Mouse (Mus musculus): ENCODE data around the gene Bcs1l. TPM values are rescaled to one million over a fixed set of nuclear protein-coding genes. Genes with fewer than 3 reads are reported as not detected.

The Bcs1l gene
- polyA plus RNA-seq (2016; fragmentation: Nextera tagmentation; extraction: Ambion mirVana), result 16.8 and 18.1 TPM in 2 replicates

- H3K27ac ChIP-seq, result peak within 1 kb of the TSS; percentile 92
- H3K4me1 ChIP-seq, result peaks cover 30% of the 10 kb centered on the region
- H3K4me3 ChIP-seq, result peak within 1 kb of the TSS; percentile 93
- under 1% methylated on average over 48 of the region's 48 CpGs for WGBS
- H3K27me3 ChIP-seq (ENCODE audit: poor library complexity, severe bottlenecking), result no peaks in the 10 kb centered on the region
- peak; percentile 99 for DNase-seq (ENCODE audit: extremely low spot score, low spot score)
- no peaks in the 10 kb centered on the region for H3K9me3 ChIP-seq
- H3K36me3 ChIP-seq (replicated peaks), result peaks cover 52% of the 10 kb centered on the region
Observed at GRCm38 (mm10) chr1:74587773-74588445, at the start of gene Bcs1l, which contains the start of gene Zfp142. Gene Bcs1l, plus strand, starts transcription at chr1:74588289. Gene Zfp142, minus strand, starts transcription at chr1:74588246.

- Histone ChIP-seq H3K4me3 (no peak overlapping the region), H3K36me3 (replicated peaks) (no peaks in the 10 kb centered on the region), H3K27ac (no peak overlapping the region), H3K27me3 (ENCODE audit: poor library complexity, severe bottlenecking) (no peaks in the 10 kb centered on the region), H3K9me3 (no peaks in the 10 kb centered on the region), H3K4me1 (peaks cover 16% of the 10 kb centered on the region)
- no peak for DNase-seq (ENCODE audit: extremely low spot score, low spot score)
Observed at GRCm38 (mm10) chr1:74538650-74539049, 49.4 kb upstream of the Bcs1l start.

- DNase-seq (ENCODE audit: extremely low spot score, low spot score), result no peak
- H3K4me1 ChIP-seq, result peaks cover 25% of the 10 kb centered on the region
- H3K27ac ChIP-seq, result peak within 1 kb of the TSS; percentile 37; the same call in 1 of the 2 replicates
- H3K4me3 ChIP-seq, result peak within 1 kb of the TSS; percentile 24; the same call in 1 of the 2 replicates
- 6% methylated on average over 6 of the region's 6 CpGs for WGBS
- H3K36me3 ChIP-seq (replicated peaks), result no peaks in the 10 kb centered on the region
- H3K27me3 ChIP-seq (ENCODE audit: poor library complexity, severe bottlenecking), result no peaks in the 10 kb centered on the region
- no peaks in the 10 kb centered on the region for H3K9me3 ChIP-seq
Observed at GRCm38 (mm10) chr1:74542451-74542961, 45.6 kb upstream of the Bcs1l start, which contains the start of gene Plcd4. Gene Plcd4, plus strand, starts transcription at chr1:74542888.

- Histone ChIP-seq H3K4me3 (peak within 1 kb of the TSS; percentile 24; the same call in 1 of the 2 replicates), H3K36me3 (replicated peaks) (no peaks in the 10 kb centered on the region), H3K27ac (no peak within 1 kb of the TSS), H3K9me3 (no peaks in the 10 kb centered on the region), H3K27me3 (ENCODE audit: poor library complexity, severe bottlenecking) (no peaks in the 10 kb centered on the region), H3K4me1 (peaks cover 25% of the 10 kb centered on the region)
- 65% methylated on average over 4 of the region's 4 CpGs for WGBS
- no peak for DNase-seq (ENCODE audit: extremely low spot score, low spot score)
Observed at GRCm38 (mm10) chr1:74544184-74544583, 43.9 kb upstream of the Bcs1l start, which contains the start of gene Usp37. Gene Usp37, minus strand, starts transcription at chr1:74544284.

GRCm38 (mm10) chr1:74559061-74559460 lies 29.0 kb upstream of the Bcs1l start:
- Histone ChIP-seq H3K27ac (no peak overlapping the region), H3K4me3 (no peak overlapping the region), H3K9me3 (no peaks in the 10 kb centered on the region), H3K36me3 (replicated peaks) (peaks cover 16% of the 10 kb centered on the region), H3K4me1 (no peaks in the 10 kb centered on the region), H3K27me3 (ENCODE audit: poor library complexity, severe bottlenecking) (no peaks in the 10 kb centered on the region)
- WGBS, result 85% methylated on average over 5 of the region's 5 CpGs
- DNase-seq (ENCODE audit: extremely low spot score, low spot score), result no peak

- 86% methylated on average over 6 of the region's 6 CpGs for WGBS
- Histone ChIP-seq H3K36me3 (replicated peaks) (peaks cover 82% of the 10 kb centered on the region), H3K27ac (no peak overlapping the region), H3K27me3 (ENCODE audit: poor library complexity, severe bottlenecking) (no peaks in the 10 kb centered on the region), H3K9me3 (no peaks in the 10 kb centered on the region), H3K4me1 (no peaks in the 10 kb centered on the region), H3K4me3 (no peak overlapping the region)
- no peak for DNase-seq (ENCODE audit: extremely low spot score, low spot score)
Observed at GRCm38 (mm10) chr1:74565834-74566233, 22.3 kb upstream of the Bcs1l start.

- Histone ChIP-seq H3K27me3 (ENCODE audit: poor library complexity, severe bottlenecking) (no peaks in the 10 kb centered on the region), H3K9me3 (no peaks in the 10 kb centered on the region), H3K36me3 (replicated peaks) (peaks cover 99% of the 10 kb centered on the region), H3K4me1 (no peaks in the 10 kb centered on the region), H3K4me3 (no peak overlapping the region), H3K27ac (no peak overlapping the region)
- WGBS, result 91% methylated on average over 29 of the region's 29 CpGs
- no peak for DNase-seq (ENCODE audit: extremely low spot score, low spot score)
Observed at GRCm38 (mm10) chr1:74569739-74570719, 18.1 kb upstream of the Bcs1l start.

- H3K36me3 ChIP-seq (replicated peaks), result peaks cover 66% of the 10 kb centered on the region
- no peaks in the 10 kb centered on the region for H3K9me3 ChIP-seq
- no peak overlapping the region for H3K4me3 ChIP-seq
- H3K27me3 ChIP-seq (ENCODE audit: poor library complexity, severe bottlenecking), result no peaks in the 10 kb centered on the region
- H3K4me1 ChIP-seq, result peaks cover 17% of the 10 kb centered on the region
- no peak for DNase-seq (ENCODE audit: extremely low spot score, low spot score)
- 79% methylated on average over 3 of the region's 3 CpGs for WGBS
- no peak overlapping the region for H3K27ac ChIP-seq
Observed at GRCm38 (mm10) chr1:74582621-74583020, 5.5 kb upstream of the Bcs1l start.

GRCm38 (mm10) chr1:74584616-74585398 lies 3.3 kb upstream of the Bcs1l start:
- Histone ChIP-seq H3K9me3 (no peaks in the 10 kb centered on the region), H3K4me3 (no peak overlapping the region), H3K27me3 (ENCODE audit: poor library complexity, severe bottlenecking) (no peaks in the 10 kb centered on the region), H3K27ac (no peak overlapping the region), H3K4me1 (peaks cover 30% of the 10 kb centered on the region), H3K36me3 (replicated peaks) (peaks cover 51% of the 10 kb centered on the region)
- 97% methylated on average over 3 of the region's 3 CpGs for whole genome bisulfite sequencing
- no peak for DNase-seq (ENCODE audit: extremely low spot score, low spot score)

GRCm38 (mm10) chr1:74587233-74587772 lies 786 bp upstream of the Bcs1l start:
- Histone ChIP-seq H3K36me3 (replicated peaks) (peaks cover 54% of the 10 kb centered on the region), H3K4me3 (peak overlapping the region; percentile 93), H3K27me3 (ENCODE audit: poor library complexity, severe bottlenecking) (no peaks in the 10 kb centered on the region), H3K27ac (peak overlapping the region; percentile 92), H3K4me1 (peaks cover 30% of the 10 kb centered on the region), H3K9me3 (no peaks in the 10 kb centered on the region)
- DNase-seq (ENCODE audit: extremely low spot score, low spot score), result no peak
- WGBS, result under 1% methylated on average over 24 of the region's 24 CpGs

GRCm38 (mm10) chr1:74594434-74594833 lies 6.3 kb downstream of the Bcs1l start:
- peaks cover 91% of the 10 kb centered on the region for H3K36me3 ChIP-seq (replicated peaks)
- no peak overlapping the region for H3K27ac ChIP-seq
- no peak overlapping the region for H3K4me3 ChIP-seq
- no peaks in the 10 kb centered on the region for H3K9me3 ChIP-seq
- 92% methylated on average over 8 of the region's 8 CpGs for WGBS
- H3K4me1 ChIP-seq, result peaks cover 2% of the 10 kb centered on the region
- no peaks in the 10 kb centered on the region for H3K27me3 ChIP-seq (ENCODE audit: poor library complexity, severe bottlenecking)
- no peak for DNase-seq (ENCODE audit: extremely low spot score, low spot score)
